Mouse (Mus musculus) MEL (cell line): ENCODE measurements around the gene Gjc2. TPM values are rescaled to one million over a fixed set of nuclear protein-coding genes. Genes with fewer than 3 reads are reported as not detected.

Experiments
- DNase-seq: peaks from one replicate; pipeline ENCODE4 v3.0.0; 2011; ENCODE audit warnings: low read depth, low spot score
- H3K27ac ChIP-seq: 2 replicates; pipeline ENCODE4 v1.5.1; 2012; ENCODE audit warnings: low read depth, mild to moderate bottlenecking, control low read depth, low read length, moderate library complexity; ENCODE audit not compliant: control insufficient read depth
- H3K27me3 ChIP-seq, 2 experiments: fragments of 150-350 bp in 1 of 2; sonication (generic) in 1 of 2; 2 replicates each; pipeline ENCODE4 v1.6.1; 2012; ENCODE audit warnings: low read length in 2 of 2, mild to moderate bottlenecking in 2 of 2, improper control_type of control experiment in 1 of 2, moderate library complexity in 1 of 2; ENCODE audit not compliant: insufficient read depth in 2 of 2, control insufficient read depth in 1 of 2
- H3K36me3 ChIP-seq, 2 experiments: 2 replicates each; pipeline ENCODE4 v1.6.1; 2012 to 2014; ENCODE audit warnings: low read length in 2 of 2, improper control_type of control experiment in 1 of 2, inconsistent platforms in 1 of 2, mild to moderate bottlenecking in 1 of 2; ENCODE audit not compliant: insufficient read depth in 2 of 2, control insufficient read depth in 1 of 2
- H3K4me1 ChIP-seq, 2 experiments: fragments of 150-350 bp in 1 of 2; sonication (generic) in 1 of 2; 2 replicates each; pipeline ENCODE4 v1.6.1; 2012; ENCODE audit warnings: low read length in 2 of 2, improper control_type of control experiment in 1 of 2, mild to moderate bottlenecking in 1 of 2; ENCODE audit not compliant: insufficient read depth in 2 of 2, control insufficient read depth in 1 of 2
- H3K4me3 ChIP-seq, 2 experiments: fragments of 150-350 bp in 1 of 2; sonication (generic) in 1 of 2; 2 replicates each; pipeline ENCODE4 v1.5.1; 2012; ENCODE audit warnings: low read depth in 2 of 2, low read length in 2 of 2, mild to moderate bottlenecking in 2 of 2, moderate library complexity in 2 of 2, control low read depth in 1 of 2, improper control_type of control experiment in 1 of 2; ENCODE audit not compliant: control insufficient read depth in 1 of 2, insufficient read depth in 1 of 2
- H3K79me2 ChIP-seq: 2 replicates; pipeline ENCODE4 v1.6.1; 2012; ENCODE audit warnings: mild to moderate bottlenecking, low read length, moderate library complexity; ENCODE audit not compliant: control insufficient read depth, poor library complexity, insufficient read depth
- H3K9ac ChIP-seq: 2 replicates; pipeline ENCODE4 v1.6.1; 2012; ENCODE audit warnings: low read depth, mild to moderate bottlenecking, control low read depth, low read length, moderate library complexity; ENCODE audit not compliant: control insufficient read depth, poor library complexity, severe bottlenecking
- H3K9me3 ChIP-seq: fragments of 150-350 bp; sonication (generic); replicated peaks from 2 replicates; pipeline ENCODE4 v1.6.1; 2012; ENCODE audit warnings: mild to moderate bottlenecking, low read length, improper control_type of control experiment, moderate library complexity; ENCODE audit not compliant: insufficient read depth
- CHD2 ChIP-seq: IDR thresholded peaks from 2 replicates; pipeline ENCODE4 v1.6.1; 2011; ENCODE audit warnings: low read length, improper control_type of control experiment
- CTCF ChIP-seq, 3 experiments: IDR thresholded peaks in 2 of 3; conservative IDR thresholded peaks in 1 of 3; 2 replicates each; pipeline ENCODE4 v1.5.1; 2011 to 2012; ENCODE audit warnings: low read length in 3 of 3, low read depth in 2 of 3, mild to moderate bottlenecking in 2 of 3, improper control_type of control experiment in 1 of 3, inconsistent platforms in 1 of 3, mixed read lengths in 1 of 3, moderate library complexity in 1 of 3; ENCODE audit not compliant: control insufficient read depth in 1 of 3, insufficient read depth in 1 of 3, poor library complexity in 1 of 3, severe bottlenecking in 1 of 3
- E2F4 ChIP-seq: IDR thresholded peaks from 2 replicates; pipeline ENCODE4 v1.6.1; 2011; ENCODE audit warnings: low read depth, low read length, improper control_type of control experiment, borderline replicate concordance
- ELF1 ChIP-seq: IDR thresholded peaks from 2 replicates; pipeline ENCODE4 v1.6.1; 2014; ENCODE audit warnings: low read depth, mild to moderate bottlenecking, inconsistent platforms, low read length, improper control_type of control experiment, moderate library complexity
- ETS1 ChIP-seq: IDR thresholded peaks from 2 replicates; pipeline ENCODE4 v1.6.1; 2012; ENCODE audit warnings: low read depth, mild to moderate bottlenecking, inconsistent platforms, low read length, improper control_type of control experiment, moderate library complexity
- GABPA ChIP-seq: IDR thresholded peaks from 2 replicates; pipeline ENCODE4 v1.6.1; 2012; ENCODE audit warnings: low read depth, mild to moderate bottlenecking, inconsistent platforms, low read length, improper control_type of control experiment, moderate library complexity
- GATA1 ChIP-seq: IDR thresholded peaks from 2 replicates; pipeline ENCODE4 v1.6.1; 2011; ENCODE audit warnings: low read depth, low read length, improper control_type of control experiment
- JUND ChIP-seq: IDR thresholded peaks from 2 replicates; pipeline ENCODE4 v1.6.1; 2011; ENCODE audit warnings: low read depth, mild to moderate bottlenecking, improper control_type of control experiment, low read length
- KAT2A ChIP-seq: conservative IDR thresholded peaks from 2 replicates; pipeline ENCODE4 v1.6.1; 2012; ENCODE audit warnings: low read depth, low read length, improper control_type of control experiment, inconsistent platforms
- MAFK ChIP-seq: IDR thresholded peaks from 2 replicates; pipeline ENCODE4 v1.6.1; 2011; ENCODE audit warnings: low read depth, mild to moderate bottlenecking, low read length, improper control_type of control experiment, borderline replicate concordance
- MAZ ChIP-seq: IDR thresholded peaks from 2 replicates; pipeline ENCODE4 v1.6.1; 2012; ENCODE audit warnings: low read depth, mild to moderate bottlenecking, inconsistent platforms, low read length, improper control_type of control experiment
- MXI1 ChIP-seq: IDR thresholded peaks from 2 replicates; pipeline ENCODE4 v1.6.1; 2011; ENCODE audit warnings: mild to moderate bottlenecking, low read depth, low read length, improper control_type of control experiment
- MYB ChIP-seq: IDR thresholded peaks from 2 replicates; pipeline ENCODE4 v1.6.1; 2011; ENCODE audit warnings: mild to moderate bottlenecking, low read depth, low read length, improper control_type of control experiment
- MYC ChIP-seq: IDR thresholded peaks from 2 replicates; pipeline ENCODE4 v1.6.1; 2011; ENCODE audit warnings: low read depth, mild to moderate bottlenecking, low read length, improper control_type of control experiment, moderate library complexity
- NELFE ChIP-seq: IDR thresholded peaks from 2 replicates; pipeline ENCODE4 v1.6.1; 2011; ENCODE audit warnings: low read depth, low read length, improper control_type of control experiment
- POLR2A ChIP-seq, 2 experiments: IDR thresholded peaks; 2 replicates each; pipeline ENCODE4 v1.6.1; 2011 to 2012; ENCODE audit warnings: low read length in 2 of 2, mild to moderate bottlenecking in 2 of 2, control low read depth in 1 of 2, improper control_type of control experiment in 1 of 2, low read depth in 1 of 2, moderate library complexity in 1 of 2; ENCODE audit not compliant: control insufficient read depth in 1 of 2, insufficient read depth in 1 of 2, poor library complexity in 1 of 2
- RAD21 ChIP-seq: IDR thresholded peaks from 2 replicates; pipeline ENCODE4 v1.6.1; 2011; ENCODE audit warnings: mild to moderate bottlenecking, low read depth, low read length, improper control_type of control experiment
- RCOR1 ChIP-seq: IDR thresholded peaks from 2 replicates; pipeline ENCODE4 v1.6.1; 2012; ENCODE audit warnings: low read depth, mild to moderate bottlenecking, inconsistent platforms, low read length, improper control_type of control experiment
- SIN3A ChIP-seq: IDR thresholded peaks from 2 replicates; pipeline ENCODE4 v1.6.1; 2012; ENCODE audit warnings: low read length, improper control_type of control experiment, inconsistent platforms
- SMC3 ChIP-seq: IDR thresholded peaks from 2 replicates; pipeline ENCODE4 v1.6.1; 2011; ENCODE audit warnings: low read depth, low read length, improper control_type of control experiment
- TAL1 ChIP-seq: IDR thresholded peaks from 2 replicates; pipeline ENCODE4 v1.6.1; 2012; ENCODE audit warnings: mild to moderate bottlenecking, inconsistent platforms, low read length, moderate library complexity, mixed read lengths
- USF2 ChIP-seq, 2 experiments: IDR thresholded peaks; 2 replicates each; pipeline ENCODE4 v1.6.1; 2011 to 2012; ENCODE audit warnings: improper control_type of control experiment in 2 of 2, low read length in 2 of 2, borderline replicate concordance in 1 of 2, inconsistent platforms in 1 of 2, low read depth in 1 of 2, mild to moderate bottlenecking in 1 of 2; ENCODE audit not compliant: insufficient read depth in 1 of 2
- ZNF384 ChIP-seq: IDR thresholded peaks from 2 replicates; pipeline ENCODE4 v1.6.1; 2012; ENCODE audit warnings: low read depth, mild to moderate bottlenecking, inconsistent platforms, low read length, improper control_type of control experiment
- polyA plus RNA-seq, 2 experiments: library from polyadenylated mRNA; stranded (reverse) in 1 of 2; unstranded in 1 of 2; fragments of >175 nt in 1 of 2; fragments of >200 nt in 1 of 2; gene quantifications; 2 replicates each; pipeline versions ENCODE4 v1.2.1 to v1.2.4; 2012; ENCODE audit warnings: low replicate concordance in 2 of 2, low read depth in 1 of 2; ENCODE audit not compliant: insufficient read length in 2 of 2, insufficient read depth in 1 of 2, missing spikeins in 1 of 2
- total RNA-seq: library from RNA; depleted of rRNA; stranded (reverse); fragments of 300-350 nt; gene quantifications from 2 replicates; pipeline ENCODE4 v1.2.3, GENCODE M21; 2012; rRNA removed

Gene Gjc2
- total RNA-seq: 0.08 TPM in 1 of 2 replicates, not detected in the other
- polyA plus RNA-seq: under 1 TPM in 1 of 2 experiments, not detected in 1; 0.07 TPM

DNA sequence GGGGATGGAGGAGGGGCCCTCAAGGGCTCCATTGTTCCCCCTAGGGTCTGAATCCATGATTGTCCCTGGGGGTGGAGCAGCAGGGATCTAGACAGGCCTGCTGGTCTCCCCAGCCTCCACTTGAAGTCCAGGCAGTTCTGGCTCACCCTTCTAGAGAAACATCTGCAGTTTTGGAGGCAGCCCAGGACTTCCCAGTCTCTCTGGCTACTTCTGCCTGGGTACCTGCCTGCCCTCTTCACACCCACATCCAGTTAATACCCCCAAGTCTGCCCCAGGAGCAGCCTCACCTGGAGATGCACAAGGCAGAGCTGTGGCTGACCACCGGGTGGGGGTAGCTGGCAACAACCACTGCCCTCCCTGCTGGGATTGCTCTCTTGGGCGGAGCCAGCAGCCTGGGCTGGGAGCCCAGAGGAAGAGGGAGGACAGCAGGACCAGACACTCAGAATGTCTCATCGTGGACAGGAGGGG, at the start of gene Gjc2:
TSS of gene Gjc2 (minus strand) at position 350 of the 468 bp plus-strand sequence.
- Histone ChIP-seq H3K4me1 (peaks cover 3 to 8% of the 10 kb centered on the region in 2 experiments; a peak in 3 of 4 replicates), H3K9ac (no peak within 1 kb of the TSS), H3K79me2 (no peaks in the 10 kb centered on the region), H3K4me3 (no peak within 1 kb of the TSS), H3K9me3 (no peaks in the 10 kb centered on the region), H3K27ac (no peak within 1 kb of the TSS), H3K36me3 (peaks cover 3 to 5% of the 10 kb centered on the region in 2 experiments; a peak in 3 of 4 replicates), H3K27me3 (no peaks in the 10 kb centered on the region)
- no peak for TF ChIP-seq CHD2
- no peak for TF ChIP-seq SIN3A
- no peak for TF ChIP-seq TAL1
- 0 out of 4 replicates have a peak, but pooled peaks of 1 of the 2 experiments have one; percentile 6 for TF ChIP-seq POLR2A (IDR thresholded peaks at IDR 0.05; ENCODE audit: control insufficient read depth in 1 of 2, insufficient read depth in 1 of 2, low read depth in 1 of 2, low read length in 2 of 2, poor library complexity in 1 of 2)
- no peak for TF ChIP-seq NELFE
- no peak for TF ChIP-seq ZNF384
- no peak for DNase-seq

DNA sequence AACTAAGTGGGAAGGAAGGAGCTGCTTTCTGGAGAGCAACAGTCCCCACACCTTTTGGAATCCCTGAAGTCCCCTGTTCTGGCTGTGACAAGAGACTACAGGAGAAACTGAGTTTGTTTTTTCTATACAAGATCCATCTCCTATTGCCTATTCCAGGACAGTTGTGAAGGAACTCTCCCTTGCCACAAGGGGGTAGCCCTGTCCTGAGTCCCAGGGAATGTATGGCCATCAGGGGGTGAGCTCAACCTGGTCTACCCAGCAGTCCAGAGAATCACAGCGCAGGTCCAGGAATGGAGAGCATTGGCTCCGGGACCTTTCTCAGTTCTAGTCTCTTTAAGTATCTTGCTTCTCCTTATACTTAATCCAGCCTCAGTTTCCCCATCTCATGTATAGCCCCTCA, 49.8 kb upstream of the Gjc2 start:
- no peak for DNase-seq
- peaks cover 0 to 14% of the 10 kb centered on the region in 2 experiments; a peak in 2 of 4 replicates for H3K36me3 ChIP-seq
- H3K4me3 ChIP-seq: no peak overlapping the region
- no peak overlapping the region for H3K9ac ChIP-seq
- no peaks in the 10 kb centered on the region; a peak in 2 of 4 replicates for H3K27me3 ChIP-seq
- H3K79me2 ChIP-seq: peaks cover 7% of the 10 kb centered on the region
- H3K9me3 ChIP-seq: no peaks in the 10 kb centered on the region
- peaks cover 0 to 11% of the 10 kb centered on the region in 2 experiments; a peak in 3 of 4 replicates for H3K4me1 ChIP-seq
- no peak overlapping the region for H3K27ac ChIP-seq
- peak; percentile 11 to 28 (median 12); a peak in 4 of 6 replicates for TF ChIP-seq CTCF (IDR thresholded peaks at IDR 0.05 in 2 of 3, conservative IDR thresholded peaks at IDR 0.05 in 1 of 3; ENCODE audit: control insufficient read depth in 1 of 3, insufficient read depth in 1 of 3, low read depth in 2 of 3, low read length in 3 of 3, poor library complexity in 1 of 3, severe bottlenecking in 1 of 3)
- TF ChIP-seq SMC3: peak; percentile 32; the same call in 1 of the 2 replicates
- TF ChIP-seq MYC: no peak
- no peak for TF ChIP-seq KAT2A
- no peak for TF ChIP-seq MYB
- TF ChIP-seq MAZ: no peak
- peak; percentile 21 for TF ChIP-seq RAD21

DNA sequence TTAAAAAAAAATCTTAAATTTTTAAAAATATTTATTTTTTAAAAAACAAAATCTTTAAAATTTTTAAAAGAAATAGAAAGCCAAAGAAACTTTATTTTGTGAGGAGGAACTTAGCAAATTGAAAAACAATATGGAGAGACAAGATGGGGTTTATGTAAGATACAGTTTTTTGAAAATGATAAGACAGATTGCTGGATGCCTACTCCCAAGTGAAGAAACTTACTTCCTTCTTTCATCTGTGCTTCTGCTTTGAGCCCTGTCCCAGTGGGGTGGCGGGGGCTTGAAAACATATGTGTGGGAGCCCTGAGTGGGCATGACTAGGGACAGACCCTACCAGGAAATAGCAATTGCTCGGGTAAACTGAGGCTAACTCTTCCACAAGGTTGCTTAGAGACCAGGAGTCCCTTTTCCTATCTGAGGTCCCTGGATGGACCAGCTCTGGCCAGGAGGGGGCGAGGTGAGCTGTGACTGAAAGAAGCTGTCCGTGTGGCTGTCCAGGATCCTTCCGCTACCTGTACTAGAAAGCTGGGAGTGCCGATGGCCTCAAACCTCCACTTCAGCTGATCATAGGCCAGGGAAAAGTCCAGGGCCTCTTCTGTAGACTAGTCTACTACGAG, 47.2 kb upstream of the Gjc2 start:
- H3K4me3 ChIP-seq: peak overlapping the region; percentile 5 to 20; a peak in 3 of 4 replicates
- peaks cover 1 to 30% of the 10 kb centered on the region in 2 experiments; a peak in 2 of 4 replicates for H3K36me3 ChIP-seq
- peaks cover 33% of the 10 kb centered on the region for H3K79me2 ChIP-seq
- H3K4me1 ChIP-seq: peaks cover 7 to 25% of the 10 kb centered on the region in 2 experiments
- H3K27ac ChIP-seq: peak overlapping the region; percentile 68
- H3K9ac ChIP-seq: peak overlapping the region; percentile 32; the same call in 1 of the 2 replicates
- no peaks in the 10 kb centered on the region; a peak in 1 of 4 replicates for H3K27me3 ChIP-seq
- H3K9me3 ChIP-seq: no peaks in the 10 kb centered on the region
- peak; percentile 87 for DNase-seq
- TF ChIP-seq E2F4 (no peak), SIN3A (peak; percentile 73), CTCF (IDR thresholded peaks at IDR 0.05 in 2 of 3, conservative IDR thresholded peaks at IDR 0.05 in 1 of 3; ENCODE audit: control insufficient read depth in 1 of 3, insufficient read depth in 1 of 3, low read depth in 2 of 3, low read length in 3 of 3, poor library complexity in 1 of 3, severe bottlenecking in 1 of 3) (peak; percentile 76 to 84 (median 80)), MXI1 (no peak), JUND (no peak; the same call in 1 of the 2 replicates), CHD2 (no peak), ETS1 (no peak; the same call in 1 of the 2 replicates), RCOR1 (peak; percentile 90), POLR2A (IDR thresholded peaks at IDR 0.05; ENCODE audit: control insufficient read depth in 1 of 2, insufficient read depth in 1 of 2, low read depth in 1 of 2, low read length in 2 of 2, poor library complexity in 1 of 2) (peak in 1 of 2 experiments; percentile 27; a peak in 1 of 4 replicates), GATA1 (peak; percentile 79), MAFK (no peak), TAL1 (no peak), USF2 (IDR thresholded peaks at IDR 0.05; ENCODE audit: borderline replicate concordance in 1 of 2, insufficient read depth in 1 of 2, low read depth in 1 of 2, low read length in 2 of 2) (no peak), ELF1 (no peak), GABPA (no peak)
